Mouse (Mus musculus): ENCODE measurements around the gene Aco2.

Aco2 gene

GRCm38 (mm10) chr15:81951159-81951558 is 79.0 kb downstream of the Aco2 start:
- DNase-seq = peak; percentile 82

GRCm38 (mm10) chr15:81952310-81952709 is 80.2 kb downstream of the Aco2 start:
- DNase-seq = peak; percentile 88

- peak; percentile 87 for DNase-seq
These were observed 82.1 kb downstream of the Aco2 start for GRCm38 (mm10) chr15:81954151-81954583.

GRCm38 (mm10) chr15:81954716-81955115 is 82.6 kb downstream of the Aco2 start:
- no peak for DNase-seq

- DNase-seq = no peak
These were observed 83.3 kb downstream of the Aco2 start for GRCm38 (mm10) chr15:81955414-81955813.

GRCm38 (mm10) chr15:81956457-81956856 is 84.3 kb downstream of the Aco2 start:
- DNase-seq = peak; percentile 88

GRCm38 (mm10) chr15:81957598-81957997 is 85.5 kb downstream of the Aco2 start:
- DNase-seq = no peak

- DNase-seq = no peak
These were observed 86.8 kb downstream of the Aco2 start for GRCm38 (mm10) chr15:81958906-81959305.

GRCm38 (mm10) chr15:81960171-81961077 is 88.3 kb downstream of the Aco2 start, which contains the start of gene Pmm1:
Pmm1 (minus strand) TSS chr15:81960930.
- DNase-seq = peak; percentile 100

- no peak for DNase-seq
These were observed 89.0 kb downstream of the Aco2 start for GRCm38 (mm10) chr15:81961078-81961451.

- no peak for DNase-seq
These were observed 92.2 kb downstream of the Aco2 start for GRCm38 (mm10) chr15:81964262-81964661.
